Mouse (Mus musculus) urinary bladder, adult 2 months (tissue): ENCODE measurements at regions not wholly inside any gene's neighbourhood (a gene's known extent, or its start where the extent isn't known, plus 50 kb on each side); places are given as distances from the start of the nearest gene placed in this dataset.

Experiments
- DNase-seq: peaks from one replicate; pipeline ENCODE4 v3.0.0; 2022; ENCODE audit warnings: low spot score

DNA sequence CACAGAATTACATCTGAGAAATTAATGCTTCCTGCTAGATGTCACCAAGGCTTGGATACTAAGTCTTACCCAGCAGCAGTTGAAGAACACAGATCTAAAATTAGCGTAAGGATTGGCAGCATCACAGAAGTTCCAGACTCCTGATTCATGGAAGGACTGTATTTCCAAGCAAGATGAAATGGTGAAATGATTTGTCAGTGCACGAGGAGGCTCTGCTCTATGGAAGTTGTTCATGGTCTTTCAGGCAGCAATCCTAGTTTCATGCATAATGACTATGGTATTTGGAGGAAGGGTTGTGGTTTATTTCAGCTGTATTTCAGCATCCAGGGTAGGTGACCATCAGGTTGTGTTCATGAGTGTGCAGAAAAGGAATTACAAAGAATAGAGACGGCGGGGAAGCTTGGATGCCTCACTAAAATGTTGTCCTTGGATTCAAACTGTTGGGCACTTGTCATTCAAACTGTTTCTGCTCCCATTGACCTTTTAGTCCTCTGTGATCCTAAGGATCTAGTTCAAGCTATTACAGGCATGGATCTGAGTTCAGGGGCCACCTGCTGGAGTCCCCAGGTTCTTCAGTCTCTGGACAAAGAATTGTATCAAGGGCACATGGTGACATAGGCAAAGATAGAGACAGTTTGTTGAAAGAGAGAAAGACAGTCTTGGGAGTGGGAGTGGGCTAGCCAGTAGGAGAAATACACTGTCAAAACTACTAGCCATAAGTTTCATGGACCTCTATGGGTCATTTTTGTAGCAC is 1411.6 kb upstream of the A1bg start:
- no peak for DNase-seq

DNA sequence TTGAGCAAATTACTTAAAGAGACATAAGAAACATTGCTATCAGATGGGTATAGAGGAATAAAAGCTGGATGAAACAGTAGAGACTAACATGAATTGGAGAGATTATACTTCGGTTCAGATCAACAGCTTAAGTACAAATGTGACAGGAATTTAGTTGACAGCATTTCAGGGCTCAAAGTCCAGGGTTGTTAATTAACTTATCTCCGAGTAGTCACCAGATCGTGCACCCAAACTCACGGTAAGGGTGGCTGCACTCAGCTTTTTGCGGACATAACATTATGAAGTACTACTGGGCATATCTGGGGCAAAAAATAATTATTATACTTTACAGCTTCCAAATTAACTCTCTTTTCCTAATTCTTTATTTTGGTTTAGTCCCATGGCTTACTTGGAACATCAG is 1409.3 kb upstream of the A1bg start:
- DNase-seq: no peak

DNA sequence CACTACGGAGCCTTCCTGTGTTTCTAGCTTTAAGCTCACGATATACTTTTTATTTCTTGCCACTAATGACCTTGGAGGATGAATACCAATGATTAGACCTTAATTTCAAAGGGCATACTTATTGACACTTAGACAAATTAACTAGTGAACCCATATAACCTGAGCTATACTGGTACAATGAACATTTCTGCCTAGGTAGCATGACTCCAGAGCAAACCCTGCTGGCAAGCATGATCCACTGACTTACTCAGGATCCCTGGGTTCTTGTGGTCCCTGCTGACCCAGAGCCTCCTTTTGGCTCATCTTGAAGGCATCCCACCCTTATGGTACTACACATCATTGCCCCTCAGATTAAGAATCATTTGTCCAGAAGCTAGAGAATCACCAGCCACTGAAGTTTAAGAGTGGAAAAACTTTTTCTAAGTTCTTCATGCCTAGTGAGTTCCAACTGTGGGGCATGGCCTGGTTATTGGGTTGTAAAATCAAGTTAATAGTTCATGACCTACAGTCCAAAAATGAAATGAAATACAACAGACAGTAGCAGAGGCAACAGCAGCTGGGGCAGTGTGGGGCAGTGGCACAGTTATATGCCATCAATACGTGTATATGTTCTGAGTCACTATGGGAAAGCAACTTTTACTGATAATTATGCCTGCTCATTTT is 1408.5 kb upstream of the A1bg start:
- no peak for DNase-seq

DNA sequence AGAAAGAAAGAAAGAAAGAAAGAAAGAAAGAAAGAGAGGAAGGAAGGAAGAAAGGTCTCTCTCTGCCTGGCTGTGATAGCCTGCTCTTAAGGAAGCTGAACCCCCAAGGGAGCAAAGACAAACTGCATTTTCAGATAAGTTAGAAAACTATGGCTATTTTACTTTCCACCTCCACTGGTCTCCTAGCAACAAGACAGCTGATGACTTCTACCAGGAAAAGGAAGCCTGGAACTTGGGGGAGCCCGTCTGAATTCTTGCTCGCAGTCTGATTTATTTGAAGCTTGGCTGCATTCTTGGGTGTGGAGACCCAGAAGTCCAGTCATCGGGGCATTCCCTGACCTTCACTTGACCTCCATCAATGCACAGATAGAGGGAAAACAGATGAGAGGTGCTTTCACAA is 1406.1 kb upstream of the A1bg start:
- no peak for DNase-seq

DNA sequence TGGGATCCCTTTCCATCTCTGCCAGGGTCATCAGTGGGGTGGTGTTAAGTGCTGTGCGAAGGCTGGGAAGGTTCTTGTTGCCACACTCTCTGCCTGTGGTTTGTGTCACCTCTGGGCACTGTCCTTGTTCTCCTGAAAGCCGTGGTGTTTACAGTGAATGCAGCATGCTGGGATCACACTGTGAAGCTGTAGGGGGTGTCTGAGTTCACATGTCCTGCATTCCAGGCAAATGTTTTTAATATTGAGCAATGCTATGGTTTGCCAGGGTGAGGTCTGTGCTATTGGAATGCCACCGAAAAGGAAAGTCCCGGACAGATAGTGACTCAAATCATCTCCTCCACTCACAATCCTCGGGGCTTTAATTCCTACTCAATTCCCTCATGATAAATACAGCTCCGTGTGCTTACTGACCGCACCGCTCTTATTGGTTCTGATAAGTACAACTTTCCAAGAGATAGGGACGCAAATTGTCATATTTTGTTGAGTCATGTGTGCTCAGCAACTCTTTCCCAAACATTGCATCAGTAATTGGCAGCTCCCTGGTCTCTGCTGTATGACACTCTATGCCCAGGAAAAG is 1405.6 kb upstream of the A1bg start:
- DNase-seq: peak; percentile 24

DNA sequence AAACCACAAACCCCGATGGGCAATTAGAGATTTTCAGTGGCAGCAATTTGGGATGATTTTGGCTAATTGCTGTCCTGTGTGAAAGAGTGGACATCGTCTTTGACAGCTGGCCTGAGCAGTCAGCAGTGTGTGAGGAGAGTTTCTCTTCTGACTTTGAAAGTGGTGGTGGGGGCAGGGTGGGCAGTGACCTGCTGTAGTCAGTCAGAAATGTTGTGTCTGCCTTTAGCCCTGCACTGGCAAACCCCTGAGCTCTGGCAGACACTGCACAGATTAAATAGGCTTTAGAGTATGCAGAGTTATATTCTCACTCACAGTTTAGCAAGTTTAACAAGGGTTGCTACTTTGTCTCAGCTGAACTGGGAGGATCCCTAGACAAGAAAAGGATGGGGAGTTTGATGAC is 1404.7 kb upstream of the A1bg start:
- no peak for DNase-seq

DNA sequence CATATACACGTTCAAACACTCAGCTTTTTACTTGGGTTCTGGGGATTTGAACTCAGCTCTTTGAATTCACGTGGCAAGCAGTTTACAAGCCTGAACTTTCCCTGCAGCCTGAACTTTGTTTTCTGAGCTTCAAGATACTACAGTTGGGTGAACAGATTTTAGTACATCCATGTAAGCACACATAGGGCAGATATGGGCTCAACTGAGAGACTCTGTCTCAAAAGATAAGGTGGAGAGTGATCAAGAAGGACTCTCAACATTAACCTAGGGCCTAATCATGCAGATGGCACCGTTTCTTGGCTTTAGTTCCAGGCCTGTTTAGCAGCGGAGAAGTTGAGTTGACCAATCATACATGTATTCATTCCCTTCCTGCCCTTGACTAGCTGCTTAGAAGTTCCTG is 1403.7 kb upstream of the A1bg start:
- DNase-seq: no peak

DNA sequence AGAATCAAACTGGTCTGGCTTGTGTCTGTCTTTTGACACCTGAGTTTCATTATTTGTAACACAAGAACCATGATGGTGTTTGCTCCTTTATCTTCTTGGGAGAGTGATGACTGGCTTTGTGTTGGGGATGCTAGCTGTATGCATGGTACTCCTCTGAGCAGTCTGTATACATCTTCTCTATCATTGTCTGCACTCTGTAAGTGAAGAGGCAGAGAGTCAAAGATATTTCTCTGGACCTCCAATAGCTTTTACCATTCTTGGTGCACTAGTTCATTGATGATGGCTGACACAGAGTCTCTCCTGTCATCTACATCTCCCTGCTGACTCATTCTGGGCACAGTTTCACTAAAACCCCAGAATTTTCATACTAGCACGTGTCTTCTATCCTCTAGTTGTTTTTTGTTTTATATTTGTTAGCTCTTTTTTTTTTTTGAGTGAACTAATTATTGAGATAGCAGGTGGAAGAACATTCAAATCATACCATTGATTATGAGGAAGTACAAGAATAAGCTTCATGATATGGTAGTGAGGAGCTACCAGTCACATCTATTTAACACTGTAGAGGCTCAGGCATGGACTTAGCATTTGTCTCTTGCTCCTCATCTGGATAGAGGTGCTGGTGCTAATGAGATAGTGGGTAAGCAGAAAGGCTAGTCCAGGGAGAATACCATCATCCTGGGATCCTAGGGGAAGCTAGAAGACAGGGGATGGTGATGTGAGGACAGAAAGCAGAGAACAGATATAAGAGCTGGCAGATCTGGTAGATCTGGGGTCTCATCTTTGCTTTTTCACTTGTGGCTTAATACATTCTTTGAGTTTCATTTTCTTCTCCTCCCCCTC is 1402.9 kb upstream of the A1bg start:
- DNase-seq: no peak

DNA sequence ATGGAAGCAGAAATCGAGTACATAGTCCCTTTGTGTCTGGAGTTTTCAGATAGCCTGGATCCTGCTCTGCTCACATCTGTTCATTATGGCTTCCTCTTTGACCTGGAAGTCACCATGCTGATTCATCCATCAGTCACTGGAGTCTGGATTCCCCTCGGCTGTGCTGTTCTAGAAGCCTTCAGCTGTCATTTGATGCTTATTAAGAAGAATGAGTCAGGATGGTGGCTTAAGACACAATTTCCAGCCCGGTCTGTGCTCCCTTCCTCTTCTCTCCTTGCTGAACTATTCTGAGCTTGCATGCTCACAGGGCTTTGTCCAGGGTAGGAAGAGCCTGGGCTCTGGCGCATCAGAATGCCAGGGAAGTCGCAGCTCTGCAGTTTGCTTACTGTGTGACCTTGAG is 1398.2 kb upstream of the A1bg start:
- no peak for DNase-seq

DNA sequence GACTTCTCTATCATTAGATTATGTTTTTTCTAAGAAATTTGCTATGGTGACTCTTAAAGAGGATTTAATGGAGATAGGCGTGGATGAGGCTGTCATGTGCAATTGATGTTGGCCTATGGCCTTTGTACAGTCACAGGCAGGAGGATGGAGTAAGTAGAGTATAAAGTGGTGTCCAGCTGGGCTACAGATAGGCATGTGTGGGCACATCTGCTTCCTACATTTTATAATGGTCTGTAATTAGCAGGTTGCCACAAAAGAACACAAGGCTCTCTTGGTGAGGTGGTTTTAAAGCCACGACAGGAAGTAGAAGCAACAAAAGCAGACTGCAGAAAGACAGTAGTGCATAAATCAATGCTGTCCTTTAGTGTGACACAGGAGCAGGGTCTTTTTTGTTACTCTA is 1391.6 kb upstream of the A1bg start:
- DNase-seq: no peak

DNA sequence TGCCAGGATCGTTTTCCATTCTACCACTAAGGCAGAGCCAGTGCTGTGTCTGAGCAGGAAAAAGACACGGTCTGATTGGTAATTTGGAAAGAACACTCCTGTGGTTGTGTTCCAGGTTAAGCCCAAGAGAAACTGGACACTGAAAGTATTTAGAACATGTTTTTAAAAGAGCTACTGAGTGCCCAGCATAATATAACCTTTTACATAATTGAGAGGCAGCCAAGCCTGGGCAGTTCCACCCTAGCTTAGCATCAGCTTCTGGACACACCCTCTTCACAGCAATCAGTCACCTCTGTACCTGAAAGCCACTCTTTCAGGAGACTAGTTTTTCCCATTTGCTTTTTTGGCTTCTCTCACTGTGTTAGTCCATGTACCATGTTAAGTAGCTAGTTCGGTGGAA is 1379.4 kb upstream of the A1bg start:
- no peak for DNase-seq

DNA sequence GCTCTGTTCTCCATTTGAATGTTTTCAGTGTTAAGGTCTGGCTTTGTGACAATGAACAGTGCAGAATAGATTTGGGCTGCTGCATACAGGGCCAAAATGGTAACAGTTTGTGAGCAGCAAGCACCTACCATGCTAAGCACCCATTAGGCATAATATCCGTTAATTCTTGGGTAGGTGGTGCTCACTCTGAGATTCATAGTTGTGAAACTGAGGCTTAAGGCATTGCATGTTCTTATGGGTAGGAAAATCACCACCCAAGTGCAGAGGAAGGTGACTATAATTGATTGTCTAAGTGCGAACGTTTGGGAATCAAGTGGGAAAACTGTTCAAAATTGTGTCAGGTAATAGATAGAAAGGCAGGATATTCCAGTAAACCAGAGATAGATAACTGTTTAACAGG is 1378.8 kb upstream of the A1bg start:
- DNase-seq: no peak

DNA sequence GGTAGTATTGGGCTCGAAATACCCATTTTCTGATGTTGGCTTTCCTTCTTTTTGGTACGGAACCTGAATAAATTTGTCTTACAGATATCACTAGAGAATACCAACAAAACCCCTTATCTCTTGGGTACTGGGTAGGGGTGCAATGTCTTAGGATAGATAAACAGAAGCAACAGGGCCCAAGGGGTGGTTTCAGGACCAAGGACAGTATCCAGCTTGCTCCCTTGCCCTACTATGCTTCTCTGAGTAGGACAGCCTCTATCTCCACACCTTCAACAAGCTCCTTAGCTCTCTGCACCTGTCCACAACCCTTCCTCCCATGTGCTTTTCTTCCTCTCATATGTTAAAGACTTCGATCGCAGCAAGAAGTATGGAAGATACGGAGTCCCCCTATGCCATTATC is 1374.3 kb upstream of the A1bg start:
- no peak for DNase-seq

DNA sequence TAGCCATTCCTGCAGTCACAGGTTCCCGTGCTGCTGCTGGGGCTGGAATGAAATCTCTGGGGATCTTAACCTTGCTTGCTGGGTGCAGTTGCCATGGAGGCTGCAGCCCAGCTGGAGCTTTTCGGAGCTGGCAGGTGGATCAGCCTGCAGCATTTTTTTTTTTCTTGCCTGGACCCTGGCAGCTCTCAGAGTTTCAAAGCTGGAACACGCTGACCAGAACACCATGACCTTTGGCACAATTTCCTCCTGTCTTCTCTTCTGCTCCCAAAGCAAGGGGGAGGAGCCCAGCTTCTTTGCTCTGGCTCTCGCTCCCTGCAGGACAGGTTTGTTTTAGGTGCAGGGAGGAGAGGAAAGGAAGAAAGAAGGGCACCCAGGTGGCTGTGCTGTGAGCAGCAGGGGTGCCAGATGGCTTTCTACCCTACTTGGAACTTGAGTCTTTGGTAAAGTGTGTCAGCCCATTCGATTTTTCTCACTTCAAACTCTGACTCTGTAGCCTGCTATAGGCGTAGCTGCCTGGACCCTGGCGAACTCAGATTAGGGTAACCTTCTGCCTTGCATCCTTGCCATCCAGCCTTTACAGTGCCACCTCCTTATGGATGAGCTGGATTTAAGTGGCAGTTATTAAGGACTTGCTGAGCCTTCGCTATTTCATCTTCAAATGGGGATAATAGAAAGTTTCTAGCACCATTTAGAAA is 1372.6 kb upstream of the A1bg start:
- peak; percentile 35 for DNase-seq

DNA sequence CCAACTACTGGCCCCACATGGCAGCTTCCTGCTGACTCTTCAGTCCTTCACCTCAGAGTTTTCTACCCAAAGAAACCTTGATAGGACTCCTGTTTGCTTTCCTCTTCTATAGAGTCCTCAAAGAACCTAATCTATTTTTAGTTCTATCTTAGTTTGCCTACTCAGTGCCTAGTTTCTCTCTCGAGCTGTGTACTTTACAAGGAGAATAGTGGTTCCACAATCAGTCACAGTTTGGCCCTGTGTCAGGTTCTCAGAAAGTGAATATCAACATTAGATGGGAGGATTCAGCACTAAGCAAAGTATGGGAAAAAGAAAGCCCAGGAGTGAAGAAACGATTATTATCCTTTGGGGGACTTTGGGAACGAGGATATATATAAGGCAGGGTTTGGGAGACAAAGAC is 1372.0 kb upstream of the A1bg start:
- no peak for DNase-seq

DNA sequence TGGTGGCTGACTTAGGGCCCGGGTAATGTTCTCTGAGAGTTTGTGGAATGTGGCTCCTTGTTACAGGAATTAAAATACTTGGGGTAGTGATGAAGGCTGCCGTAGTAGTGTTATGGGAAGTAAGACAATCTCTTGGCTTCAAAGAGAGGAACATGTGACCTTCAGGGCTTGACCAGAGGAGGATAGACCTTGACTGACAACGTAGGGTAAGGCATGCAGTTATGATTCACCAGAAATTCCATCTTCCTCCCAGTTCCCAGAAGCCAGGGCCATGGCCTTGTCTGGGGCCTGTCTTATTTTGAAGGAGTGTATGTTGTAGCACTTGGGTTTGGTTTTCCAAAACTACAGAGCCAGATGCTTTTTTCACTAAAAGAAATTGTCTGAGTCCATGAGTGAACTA is 1370.1 kb upstream of the A1bg start:
- DNase-seq: no peak

DNA sequence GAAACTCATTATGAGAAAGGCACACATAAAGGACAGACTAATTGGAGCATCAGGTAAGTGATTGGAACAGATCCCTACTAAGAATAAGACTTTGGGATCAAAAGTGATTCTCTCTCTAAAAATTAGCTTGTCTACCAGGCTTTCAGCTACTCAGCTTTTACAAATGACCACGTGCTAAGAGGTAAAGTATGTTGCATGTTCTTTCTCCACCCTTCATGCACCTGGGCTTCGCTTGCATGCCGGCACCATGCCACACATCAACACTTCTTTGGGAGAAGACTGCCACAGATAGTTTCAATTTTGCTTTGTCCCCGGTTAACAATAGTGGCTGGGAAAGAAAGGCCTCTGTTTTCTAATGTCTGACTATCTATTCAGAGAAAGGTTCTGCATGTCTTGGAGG is 1367.9 kb upstream of the A1bg start:
- DNase-seq: no peak

DNA sequence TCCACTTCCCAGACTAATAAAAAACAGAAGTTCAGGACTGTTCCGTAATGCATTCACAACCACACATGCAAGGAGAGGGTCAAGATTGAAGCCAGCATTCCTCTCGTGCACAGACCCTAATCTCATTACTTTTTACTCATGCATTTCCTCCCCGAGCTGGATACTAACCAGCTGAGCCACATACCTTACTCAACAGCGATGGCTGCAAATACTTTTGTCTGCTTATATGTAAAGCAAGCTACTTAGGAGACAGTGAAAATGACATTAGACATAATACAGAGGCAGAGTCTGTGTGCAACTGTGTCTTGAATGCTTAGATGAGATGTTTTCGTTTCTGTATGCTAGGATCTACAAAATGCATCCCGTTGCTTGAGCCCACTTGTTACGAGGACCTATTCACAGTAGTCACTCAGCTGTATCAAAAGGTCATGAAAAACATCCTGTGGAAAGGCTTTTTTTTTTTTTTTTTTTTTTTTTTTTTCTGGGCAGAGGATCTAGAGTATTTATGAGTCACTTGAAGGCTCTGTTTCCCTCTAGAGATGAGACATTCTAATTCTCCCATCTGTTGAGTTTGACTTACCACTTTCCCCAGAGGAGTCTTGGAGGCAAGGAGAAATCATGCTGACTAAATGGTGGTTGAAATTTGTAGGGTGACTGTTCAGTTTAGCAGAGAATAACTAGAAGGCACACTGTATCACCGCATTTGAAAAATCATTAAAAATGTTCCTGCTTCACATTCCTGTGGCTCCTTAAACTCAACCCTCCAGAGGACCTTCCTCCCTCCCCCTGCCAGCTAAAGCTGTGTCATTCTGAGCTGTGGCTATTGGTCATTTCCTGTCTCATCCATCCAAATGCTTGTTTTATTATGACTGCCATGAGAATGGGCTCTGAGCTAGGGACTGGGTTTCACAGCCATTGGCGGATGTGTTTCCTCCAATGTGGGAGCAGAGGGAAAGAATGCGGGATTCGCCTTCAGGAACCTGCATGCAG is 1364.1 kb upstream of the A1bg start:
- DNase-seq: no peak

DNA sequence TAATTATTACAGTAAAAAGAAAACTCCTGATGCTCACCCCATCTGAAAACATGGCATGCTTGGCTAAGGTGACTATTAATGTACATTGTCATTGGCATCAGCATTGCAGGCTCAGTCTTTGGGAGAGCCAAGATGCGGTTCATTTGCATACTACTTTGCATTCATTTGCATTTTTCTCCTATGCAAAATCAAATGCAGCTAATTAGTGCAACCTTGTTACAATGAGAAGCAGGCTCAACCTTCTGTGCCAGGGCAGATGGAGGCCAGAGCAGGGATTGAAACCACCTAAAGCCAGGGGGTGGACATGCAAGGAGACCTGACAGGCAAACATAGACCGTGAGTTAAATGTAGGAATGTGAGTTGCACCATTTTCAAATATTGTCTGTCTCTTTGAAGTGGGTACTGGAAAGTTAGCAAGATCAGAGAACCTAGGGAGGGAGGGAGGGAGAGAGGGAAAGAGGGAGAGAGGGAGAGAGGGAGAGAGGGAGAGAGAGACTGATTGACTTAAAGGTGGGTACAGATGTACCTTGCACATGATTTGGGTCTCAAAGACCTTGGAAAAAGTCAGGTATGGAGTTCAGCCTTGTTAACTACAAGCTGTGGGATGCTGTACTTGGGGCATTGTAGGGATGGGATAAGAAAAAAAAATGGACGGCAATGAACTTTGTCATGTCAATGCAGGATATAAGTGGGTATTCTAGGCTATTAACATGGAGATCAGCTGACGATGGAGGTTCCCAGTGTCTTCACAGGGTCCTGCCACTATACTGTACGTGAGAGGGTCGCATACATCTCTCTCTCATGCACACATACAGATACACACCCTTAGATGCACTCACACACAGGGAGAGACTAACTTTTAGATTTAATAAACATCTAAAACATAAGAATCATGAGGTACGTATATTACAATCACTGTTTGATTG is 1362.1 kb upstream of the A1bg start:
- DNase-seq: no peak
